Mouse (Mus musculus) monocyte, adult 5-6 weeks (primary cell): Measurements from ENCODE around the gene Ugt1a6b. TPM values are rescaled to one million over a fixed set of nuclear protein-coding genes. Genes with fewer than 3 reads are reported as not detected.

Experiments
- ATAC-seq: fragments of 153-309, 156-312 bp; replicated peaks from 2 replicates; pipeline ENCODE4 v1.8.0; 2017; ENCODE audit warnings: mild to moderate bottlenecking; ENCODE audit not compliant: low TSS enrichment, insufficient number of reproducible peaks, severe bottlenecking, poor library complexity, low FRiP score
- total RNA-seq: library from RNA; stranded (forward); fragments of 200-1000, 200-491, 200-594 nt; gene quantifications from 3 replicates; pipeline ENCODE4 v1.2.3, GENCODE M21; 2017

Ugt1a6b gene
- total RNA-seq, 1 experiment from 2014 or later = 4.0 TPM

- ATAC-seq = no peak
Observed at GRCm38 (mm10) chr1:88266123-88266522, 163.1 kb downstream of the Ugt1a6b start.

GRCm38 (mm10) chr1:88267489-88267888 is 164.4 kb downstream of the Ugt1a6b start:
- no peak for ATAC-seq

- ATAC-seq = no peak
Observed at GRCm38 (mm10) chr1:88268070-88268469, 165.0 kb downstream of the Ugt1a6b start.

Other genes with a start within 250 kb of the Ugt1a6b start
- 98.9 to 146 TPM (median 146 TPM) in 3 replicates for gene Dgkd, start 250.0 kb upstream of the Ugt1a6b start, total RNA-seq
- gene Usp40, start 94.7 kb upstream of the Ugt1a6b start, total RNA-seq = 14.8 to 34.3 TPM (median 18.1 TPM) in 3 replicates
- 1.2 TPM in 1 of 3 replicates, not detected in the others for gene Ugt1a10, start 47.9 kb upstream of the Ugt1a6b start, total RNA-seq
- gene Ugt1a9, start 32.5 kb upstream of the Ugt1a6b start, total RNA-seq = not detected in 3 replicates
- gene Ugt1a8, start 15.4 kb upstream of the Ugt1a6b start, total RNA-seq = not detected in 3 replicates
- gene Ugt1a7c, start 8.2 kb upstream of the Ugt1a6b start, total RNA-seq = 76.0 to 85.9 TPM (median 84.7 TPM) in 3 replicates
- gene Ugt1a6a, start 31.6 kb downstream of the Ugt1a6b start, total RNA-seq = 4.1 to 13.8 TPM (median 10.6 TPM) in 3 replicates
- 1.5 to 2.3 TPM in 2 of 3 replicates, not detected in the other for gene Ugt1a5, start 62.8 kb downstream of the Ugt1a6b start, total RNA-seq
- gene Ugt1a2, start 97.3 kb downstream of the Ugt1a6b start, total RNA-seq = 1.4 to 1.8 TPM in 2 of 3 replicates, not detected in the other
- gene Dnajb3, start 102.5 kb downstream of the Ugt1a6b start, total RNA-seq = not detected in 3 replicates
- gene Ugt1a1, start 108.7 kb downstream of the Ugt1a6b start, total RNA-seq = 0.57 to 0.68 TPM (median 0.64 TPM) in 3 replicates
- 0.38 to 2.2 TPM (median 1.2 TPM) in 3 replicates for gene Mroh2a, start 123.7 kb downstream of the Ugt1a6b start, total RNA-seq
- 79.2 to 121 TPM (median 80.4 TPM) in 3 replicates for gene Hjurp, start 174.4 kb downstream of the Ugt1a6b start, total RNA-seq
- not detected in 3 replicates for gene Trpm8, start 174.4 kb downstream of the Ugt1a6b start, total RNA-seq